Mouse (Mus musculus) midbrain, embryonic 14.5 days (tissue): ENCODE data around the gene Camta1. TPM values are rescaled to one million over a fixed set of nuclear protein-coding genes. Genes with fewer than 3 reads are reported as not detected.

Source experiments
- ATAC-seq: fragments of 200-750 bp; cut with Nextera tagmentation; 2 replicates; pipeline ENCODE4 v1.8.0; 2017; ENCODE audit warnings: moderate number of reproducible peaks, moderate library complexity; ENCODE audit not compliant: low FRiP score, low TSS enrichment
- DNase-seq: peaks from one replicate; pipeline ENCODE4 v3.0.0-alpha.2; 2015
- H3K27ac ChIP-seq: fragments of 300-500 bp; sonication (generic); replicated peaks from 2 replicates; pipeline ENCODE4 v1.5.1; 2014; ENCODE audit warnings: mild to moderate bottlenecking, low read depth, low read length, moderate library complexity
- H3K27me3 ChIP-seq: fragments of 300-500 bp; sonication (generic); 2 replicates; pipeline ENCODE4 v1.6.1; 2014; ENCODE audit warnings: low read length, control low read depth, mixed read lengths; ENCODE audit not compliant: control insufficient read depth, insufficient read depth
- H3K36me3 ChIP-seq: fragments of 300-500 bp; sonication (generic); 2 replicates; pipeline ENCODE4 v1.6.1; 2014; ENCODE audit warnings: low read length, control low read depth; ENCODE audit not compliant: control insufficient read depth, insufficient read depth
- H3K4me1 ChIP-seq: fragments of 300-500 bp; sonication (generic); 2 replicates; pipeline ENCODE4 v1.6.1; 2014; ENCODE audit warnings: mild to moderate bottlenecking, antibody characterized with exemption, low read length, control low read depth; ENCODE audit not compliant: control insufficient read depth, insufficient read depth
- H3K4me2 ChIP-seq: fragments of 300-500 bp; sonication (generic); 2 replicates; pipeline ENCODE4 v1.6.1; 2014; ENCODE audit warnings: mild to moderate bottlenecking, low read length, moderate library complexity
- H3K4me3 ChIP-seq: fragments of 300-500 bp; sonication (generic); replicated peaks from 2 replicates; pipeline ENCODE4 v1.5.1; 2014; ENCODE audit warnings: low read depth, low read length
- H3K9ac ChIP-seq: fragments of 300-500 bp; sonication (generic); replicated peaks from 2 replicates; pipeline ENCODE4 v1.6.1; 2014; ENCODE audit warnings: mild to moderate bottlenecking, low read length, moderate library complexity
- H3K9me3 ChIP-seq: fragments of 300-500 bp; sonication (generic); 2 replicates; pipeline ENCODE4 v1.6.1; 2016; ENCODE audit warnings: low read length, control low read depth, mixed read lengths; ENCODE audit not compliant: control insufficient read depth
- WGBS: fragments of 180-500 bp; shearing (Covaris S2); extraction: QIAGEN DNeasy Blood & Tissue Kit; methylation state at CpG from one replicate; pipeline ENCODE4 v1.1.7; 2014; 5-methylcytosine and 5-hydroxymethylcytosine counted together
- polyA plus RNA-seq: library from polyadenylated mRNA; unstranded; fragments of >200 nt; fragmentation: Nextera tagmentation; extraction: Ambion mirVana; gene quantifications from 2 replicates; pipeline ENCODE4 v1.2.1, GENCODE M21; 2014

Gene Camta1
- polyA plus RNA-seq, 1 experiment from 2014 or later: 157 TPM

DNA sequence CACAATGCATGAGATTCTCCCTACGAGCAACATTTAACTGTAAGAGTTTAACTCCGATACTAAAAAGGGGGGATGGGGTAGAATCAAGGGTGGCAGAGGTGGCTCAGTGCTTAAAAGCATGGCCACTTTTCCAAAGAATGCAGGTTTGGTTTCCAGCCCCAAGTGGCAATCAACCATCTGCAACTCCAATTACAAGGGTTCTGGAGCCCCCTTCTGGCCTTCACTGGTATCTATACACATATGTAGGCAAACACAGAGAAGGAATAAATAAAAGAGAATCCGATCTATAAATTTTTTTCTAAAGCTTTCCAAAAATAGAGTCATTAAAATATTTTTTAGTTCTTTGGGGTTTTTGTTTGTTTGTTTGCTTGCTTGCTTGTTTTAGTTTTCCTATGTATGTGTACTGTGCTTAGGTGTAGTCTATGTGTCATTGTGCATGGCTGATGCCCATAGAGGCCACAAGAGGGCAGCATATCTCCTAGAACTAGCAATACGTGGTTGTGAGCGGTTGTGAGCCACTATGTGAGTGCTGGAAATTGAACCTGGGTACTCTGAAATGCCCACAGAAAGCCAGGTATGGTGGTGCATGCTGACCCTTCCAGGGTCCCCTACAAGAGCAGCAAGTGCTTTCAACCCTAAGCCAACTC is 18.5 kb upstream of the Camta1 start:
- H3K27me3 ChIP-seq: 0 out of 2 replicates have a peak, but pooled peaks cover 3% of the 10 kb centered on the region
- no peak overlapping the region for H3K9ac ChIP-seq
- ATAC-seq (no peak), DNase-seq (no peak)
- no peak overlapping the region for H3K4me2 ChIP-seq
- 82% methylated on average over 5 of the region's 5 CpGs for WGBS
- no peaks in the 10 kb centered on the region for H3K9me3 ChIP-seq
- H3K4me3 ChIP-seq: no peak overlapping the region
- H3K27ac ChIP-seq: no peak overlapping the region
- H3K36me3 ChIP-seq: no peaks in the 10 kb centered on the region
- H3K4me1 ChIP-seq: peaks cover 6% of the 10 kb centered on the region; the same call in 1 of the 2 replicates

DNA sequence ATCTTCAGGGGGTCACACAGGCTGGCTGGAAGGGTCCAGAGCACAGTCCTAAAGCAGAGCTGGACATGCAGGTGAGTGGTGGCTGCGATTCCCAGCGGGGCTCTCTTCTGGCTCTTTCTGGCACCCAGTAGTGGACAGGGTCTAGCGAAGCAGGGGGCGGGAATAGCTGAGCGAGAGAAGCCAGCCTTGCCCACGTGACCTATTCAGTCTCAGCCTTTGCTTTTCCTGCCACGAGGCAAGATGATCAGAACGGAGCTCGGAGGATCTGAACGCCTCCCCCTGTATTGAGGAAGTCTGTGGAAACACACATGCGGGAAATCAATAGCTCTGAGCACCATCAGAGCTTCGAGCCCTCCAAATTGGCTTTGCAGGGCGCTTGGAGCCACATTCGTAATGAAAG is 14.7 kb upstream of the Camta1 start:
- no peaks in the 10 kb centered on the region for H3K9me3 ChIP-seq
- no peak overlapping the region for H3K27ac ChIP-seq
- 0 out of 2 replicates have a peak, but pooled peaks have one; percentile 11 for ATAC-seq
- no peak overlapping the region for H3K4me3 ChIP-seq
- no peaks in the 10 kb centered on the region for H3K36me3 ChIP-seq
- 40% methylated on average over 14 of the region's 14 CpGs for WGBS
- DNase-seq: peak; percentile 67
- no peak overlapping the region for H3K9ac ChIP-seq
- H3K4me1 ChIP-seq: peaks cover 6% of the 10 kb centered on the region; the same call in 1 of the 2 replicates
- 0 out of 2 replicates have a peak, but pooled peaks cover 5% of the 10 kb centered on the region for H3K27me3 ChIP-seq
- H3K4me2 ChIP-seq: peak overlapping the region; percentile 37

DNA sequence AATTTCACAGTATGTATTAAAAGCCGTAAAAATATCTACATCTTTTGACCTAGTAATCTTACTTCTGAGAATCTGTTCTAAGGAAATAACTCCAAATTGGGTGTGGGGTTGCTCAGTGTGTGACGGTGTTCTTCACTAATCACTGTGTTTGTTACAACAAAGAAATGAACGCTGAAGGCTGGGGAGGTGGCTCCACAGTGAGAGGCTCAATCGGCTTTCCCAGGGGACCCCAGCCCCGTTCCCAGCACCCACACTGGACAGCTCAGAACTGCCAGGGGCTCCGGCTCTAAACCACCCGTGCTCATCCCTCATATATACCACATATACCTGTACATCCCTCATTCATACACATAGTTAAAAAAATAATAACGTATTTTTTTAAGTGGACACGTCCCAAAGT is 1.8 kb upstream of the Camta1 start:
- Histone ChIP-seq H3K9me3 (no peaks in the 10 kb centered on the region), H3K4me3 (peak overlapping the region; percentile 64), H3K4me2 (peak overlapping the region; percentile 65), H3K4me1 (peaks cover 15% of the 10 kb centered on the region; the same call in 1 of the 2 replicates), H3K27me3 (no peaks in the 10 kb centered on the region), H3K36me3 (peaks cover 2% of the 10 kb centered on the region; the same call in 1 of the 2 replicates), H3K27ac (no peak overlapping the region), H3K9ac (no peak overlapping the region)
- DNase-seq (no peak), ATAC-seq (no peak)
- WGBS: 51% methylated on average over 9 of the region's 9 CpGs

DNA sequence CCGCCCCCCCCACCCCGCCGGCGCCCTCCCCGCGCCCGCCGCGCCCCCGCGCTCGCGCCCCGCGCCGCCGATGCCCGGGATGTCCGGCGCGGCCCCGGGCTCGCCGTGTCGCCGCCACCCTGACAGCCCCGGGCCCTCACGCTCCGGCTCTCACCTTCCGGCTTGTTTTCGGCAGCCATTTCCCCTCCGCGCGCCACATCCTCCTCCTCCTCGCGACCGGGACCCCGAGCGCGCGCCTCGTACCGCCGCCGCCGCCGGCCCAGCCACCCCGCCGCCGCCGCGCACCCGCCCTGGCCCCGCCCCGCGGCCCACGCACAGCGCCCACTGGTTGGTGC is 238 bp downstream of the Camta1 start:
- Histone ChIP-seq H3K9ac (peak overlapping the region; percentile 79), H3K27ac (peak overlapping the region; percentile 85), H3K4me1 (peaks cover 15% of the 10 kb centered on the region; the same call in 1 of the 2 replicates), H3K36me3 (peaks cover 8% of the 10 kb centered on the region; the same call in 1 of the 2 replicates), H3K9me3 (no peaks in the 10 kb centered on the region), H3K4me2 (peak overlapping the region; percentile 95), H3K4me3 (peak overlapping the region; percentile 73), H3K27me3 (no peaks in the 10 kb centered on the region)
- DNase-seq (no peak), ATAC-seq (no peak)
- WGBS: 3% methylated on average over 37 of the region's 58 CpGs

DNA sequence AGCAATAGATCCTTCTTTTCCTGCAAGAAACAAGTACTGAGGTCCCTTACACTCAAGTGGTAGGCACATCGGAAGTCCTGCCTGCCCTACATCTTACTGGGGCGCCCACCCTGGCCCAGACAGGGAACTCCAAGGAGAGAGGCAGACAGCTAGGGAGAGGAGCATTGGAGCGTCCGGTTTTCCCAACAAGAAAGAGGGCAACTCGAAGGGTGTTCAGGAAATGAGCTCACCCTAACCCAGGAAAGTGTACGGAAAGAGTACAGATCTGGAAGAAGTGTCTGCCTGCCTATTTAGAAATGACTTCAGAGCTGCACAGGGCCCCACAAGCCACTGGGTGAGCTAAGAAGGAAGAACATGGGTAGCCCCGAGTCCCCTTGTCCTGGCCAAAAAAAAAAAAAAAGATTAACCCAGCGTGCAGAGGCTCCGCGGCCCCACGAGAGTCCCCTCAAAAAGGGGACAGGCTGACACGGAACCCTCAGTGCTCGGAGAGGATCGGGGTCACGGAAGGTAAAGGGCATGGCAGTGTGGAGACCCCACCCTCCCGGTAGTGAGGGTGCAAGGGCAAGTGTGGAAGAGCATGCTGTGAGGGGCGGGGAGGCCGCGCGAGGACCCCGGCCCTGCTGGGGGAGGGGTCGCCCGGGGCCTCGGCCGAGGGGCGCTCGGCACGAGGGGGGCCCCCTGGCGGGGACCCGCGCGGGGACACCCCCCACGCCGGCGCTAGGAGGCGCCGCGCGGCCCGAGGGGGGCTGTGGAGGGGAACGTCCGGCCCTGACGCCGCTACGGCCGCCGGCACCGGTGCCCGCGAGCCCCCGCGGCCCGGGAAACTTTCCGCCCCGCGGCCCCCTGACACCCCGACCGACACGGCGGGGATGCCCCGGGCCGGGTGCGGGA is 990 bp downstream of the Camta1 start:
- peak; percentile 65 for DNase-seq
- H3K27me3 ChIP-seq: no peaks in the 10 kb centered on the region
- H3K36me3 ChIP-seq: peaks cover 11% of the 10 kb centered on the region; the same call in 1 of the 2 replicates
- peak overlapping the region; percentile 79 for H3K9ac ChIP-seq
- peak overlapping the region; percentile 85 for H3K27ac ChIP-seq
- H3K4me2 ChIP-seq: peak overlapping the region; percentile 95
- 3% methylated on average over 28 of the region's 63 CpGs for WGBS
- H3K4me1 ChIP-seq: peaks cover 15% of the 10 kb centered on the region; the same call in 1 of the 2 replicates
- no peaks in the 10 kb centered on the region for H3K9me3 ChIP-seq
- no peak for ATAC-seq
- H3K4me3 ChIP-seq: peak overlapping the region; percentile 73

DNA sequence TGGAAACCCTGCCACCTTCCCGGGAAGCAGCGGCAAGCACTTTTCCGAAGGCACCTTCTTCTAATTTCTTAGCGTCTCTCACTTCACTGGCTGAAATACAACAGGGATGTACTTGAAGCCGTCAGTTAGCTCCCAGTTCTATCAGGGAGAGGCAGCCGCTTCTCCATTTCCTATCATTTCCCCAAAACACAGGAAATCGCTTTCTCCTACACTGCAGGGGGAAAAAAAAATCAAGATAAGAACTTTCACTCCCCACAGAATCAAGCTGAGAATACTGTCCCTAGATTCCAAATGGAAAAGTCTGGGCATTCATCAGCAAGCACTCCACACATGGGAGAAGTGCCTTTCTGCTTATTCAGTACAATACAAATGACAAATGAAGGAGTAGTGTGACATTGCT is 2.4 kb downstream of the Camta1 start:
- no peak for ATAC-seq
- no peak overlapping the region for H3K4me2 ChIP-seq
- H3K4me3 ChIP-seq: no peak overlapping the region
- no peak overlapping the region for H3K9ac ChIP-seq
- H3K27ac ChIP-seq: no peak overlapping the region
- no peaks in the 10 kb centered on the region for H3K27me3 ChIP-seq
- no peak for DNase-seq
- H3K4me1 ChIP-seq: peaks cover 15% of the 10 kb centered on the region; the same call in 1 of the 2 replicates
- WGBS: 91% methylated on average over 7 of the region's 7 CpGs
- peaks cover 12% of the 10 kb centered on the region; the same call in 1 of the 2 replicates for H3K36me3 ChIP-seq
- no peaks in the 10 kb centered on the region for H3K9me3 ChIP-seq

DNA sequence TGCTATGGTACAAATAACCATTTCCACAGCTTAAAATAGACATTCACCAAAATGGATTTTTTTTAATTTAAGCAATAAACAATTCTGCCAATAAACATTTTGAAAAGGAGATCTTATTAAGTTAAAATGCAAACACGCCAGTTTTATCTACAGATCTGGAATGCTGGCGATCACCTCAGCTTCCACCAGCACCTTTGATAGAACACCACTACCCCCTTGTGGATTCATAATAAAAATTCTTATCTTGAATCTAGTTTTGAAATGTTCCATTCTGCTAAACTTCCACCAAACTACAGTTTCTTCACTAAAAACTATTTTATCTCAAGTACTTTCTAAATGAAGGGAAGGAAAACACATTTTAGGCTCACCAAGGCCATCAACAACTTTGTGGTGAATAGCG is 7.7 kb downstream of the Camta1 start:
- ATAC-seq (no peak), DNase-seq (peak; percentile 78)
- WGBS: 82% methylated on average over 3 of the region's 3 CpGs
- no peak overlapping the region for H3K4me2 ChIP-seq
- H3K4me1 ChIP-seq: no peaks in the 10 kb centered on the region
- H3K4me3 ChIP-seq: no peak overlapping the region
- no peak overlapping the region for H3K27ac ChIP-seq
- H3K27me3 ChIP-seq: no peaks in the 10 kb centered on the region
- peaks cover 12% of the 10 kb centered on the region; the same call in 1 of the 2 replicates for H3K36me3 ChIP-seq
- H3K9ac ChIP-seq: no peak overlapping the region
- no peaks in the 10 kb centered on the region for H3K9me3 ChIP-seq

DNA sequence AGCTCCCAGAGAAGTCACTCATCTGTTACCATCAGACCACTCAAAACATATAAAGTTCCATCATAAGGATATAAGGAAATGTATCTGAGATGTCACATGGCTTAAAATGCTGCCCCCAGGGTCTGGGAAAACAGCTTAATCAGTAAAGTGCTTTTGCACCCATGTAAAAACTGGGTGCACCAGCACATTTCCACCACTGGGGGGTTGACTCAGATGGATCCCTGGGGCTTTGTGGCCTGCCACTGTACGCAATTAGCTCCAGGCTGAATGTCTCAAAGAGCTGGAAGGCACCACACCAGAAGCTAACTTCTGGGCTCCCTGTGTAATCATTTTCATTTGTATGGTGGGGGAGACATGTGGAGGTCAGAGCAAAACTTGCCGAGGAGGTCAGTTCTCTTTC is 10.5 kb downstream of the Camta1 start:
- H3K9me3 ChIP-seq: no peaks in the 10 kb centered on the region
- no peak overlapping the region for H3K4me2 ChIP-seq
- no peaks in the 10 kb centered on the region for H3K4me1 ChIP-seq
- DNase-seq: peak; percentile 63
- H3K27me3 ChIP-seq: no peaks in the 10 kb centered on the region
- WGBS: 68% methylated on average over 2 of the region's 2 CpGs
- no peak overlapping the region for H3K4me3 ChIP-seq
- no peak for ATAC-seq
- 0 out of 2 replicates have a peak, but pooled peaks cover 3% of the 10 kb centered on the region for H3K36me3 ChIP-seq
- no peak overlapping the region for H3K27ac ChIP-seq
- H3K9ac ChIP-seq: no peak overlapping the region
